Mouse (Mus musculus) limb, embryonic 14.5 days (tissue): ENCODE measurements around the gene Cdk9. TPM values are rescaled to one million over a fixed set of nuclear protein-coding genes. Genes with fewer than 3 reads are reported as not detected.

ENCODE experiments used
- ATAC-seq: fragments of 200-750 bp; cut with Nextera tagmentation; 2 replicates; pipeline ENCODE4 v1.8.0; 2017; ENCODE audit warnings: low read depth, moderate number of reproducible peaks, moderate TSS enrichment; ENCODE audit not compliant: low FRiP score
- DNase-seq: peaks from one replicate; pipeline ENCODE4 v3.0.0-alpha.2; 2015; ENCODE audit warnings: low spot score
- H3K27ac ChIP-seq: fragments of 300-500 bp; sonication (generic); replicated peaks from 2 replicates; pipeline ENCODE4 v1.5.1; 2014; ENCODE audit warnings: low read depth, mild to moderate bottlenecking, low read length, moderate library complexity, mixed read lengths
- H3K27me3 ChIP-seq: fragments of 300-500 bp; sonication (generic); 2 replicates; pipeline ENCODE4 v1.6.1; 2014; ENCODE audit warnings: low read length, mixed read lengths; ENCODE audit not compliant: control insufficient read depth, insufficient read depth
- H3K36me3 ChIP-seq: fragments of 300-500 bp; sonication (generic); 2 replicates; pipeline ENCODE4 v1.6.1; 2014; ENCODE audit warnings: mild to moderate bottlenecking, low read length, moderate library complexity, mixed read lengths; ENCODE audit not compliant: control insufficient read depth, insufficient read depth
- H3K4me1 ChIP-seq: fragments of 300-500 bp; sonication (generic); 2 replicates; pipeline ENCODE4 v1.6.1; 2014; ENCODE audit warnings: antibody characterized with exemption, low read length, mixed read lengths; ENCODE audit not compliant: control insufficient read depth, insufficient read depth
- H3K4me2 ChIP-seq: fragments of 300-500 bp; sonication (generic); replicated peaks from 2 replicates; pipeline ENCODE4 v1.6.1; 2014; ENCODE audit warnings: low read depth, mild to moderate bottlenecking, low read length, moderate library complexity; ENCODE audit not compliant: severe bottlenecking
- H3K4me3 ChIP-seq: fragments of 300-500 bp; sonication (generic); replicated peaks from 2 replicates; pipeline ENCODE4 v1.5.1; 2014; ENCODE audit warnings: low read length
- H3K9ac ChIP-seq: fragments of 300-500 bp; sonication (generic); 2 replicates; pipeline ENCODE4 v1.6.1; 2014; ENCODE audit warnings: mild to moderate bottlenecking, low read depth, low read length, moderate library complexity; ENCODE audit not compliant: severe bottlenecking
- H3K9me3 ChIP-seq: fragments of 300-500 bp; sonication (generic); 2 replicates; pipeline ENCODE4 v1.6.1; 2016; ENCODE audit warnings: low read length; ENCODE audit not compliant: control insufficient read depth
- POLR2A ChIP-seq: fragments of 200-500 bp; IDR thresholded peaks from 2 replicates; pipeline ENCODE4 v1.8.0; 2012; ENCODE audit warnings: inconsistent platforms, mild to moderate bottlenecking, moderate library complexity, borderline replicate concordance; ENCODE audit not compliant: insufficient read depth, insufficient read length; ENCODE audit errors: extremely low read depth
- WGBS: fragments of 180-500 bp; shearing (Covaris S2); extraction: QIAGEN DNeasy Blood & Tissue Kit; methylation state at CpG from one replicate; pipeline ENCODE4 v1.1.7; 2014; 5-methylcytosine and 5-hydroxymethylcytosine counted together
- microRNA counts: library from miRNA; unstranded; fragments of <30 nt; microRNA quantifications from one replicate; lab custom pipeline; 2016
- microRNA-seq: library from miRNA; unstranded; fragments of <30 nt; microRNA quantifications from one replicate; pipeline ENCODE4, GENCODE M21; 2016
- polyA plus RNA-seq, 2 experiments: library from polyadenylated mRNA; depleted of rRNA in 1 of 2; stranded (reverse) in 1 of 2; unstranded in 1 of 2; fragments of >200 nt; fragmentation: Nextera tagmentation in 1 of 2; extraction: Ambion mirVana in 1 of 2; gene quantifications; 2 replicates each; pipeline versions ENCODE4 v1.2.1 to v1.2.3; 2012 to 2014

Cdk9 gene
- polyA plus RNA-seq, 2 experiments, result 84.7 to 211 TPM

DNA sequence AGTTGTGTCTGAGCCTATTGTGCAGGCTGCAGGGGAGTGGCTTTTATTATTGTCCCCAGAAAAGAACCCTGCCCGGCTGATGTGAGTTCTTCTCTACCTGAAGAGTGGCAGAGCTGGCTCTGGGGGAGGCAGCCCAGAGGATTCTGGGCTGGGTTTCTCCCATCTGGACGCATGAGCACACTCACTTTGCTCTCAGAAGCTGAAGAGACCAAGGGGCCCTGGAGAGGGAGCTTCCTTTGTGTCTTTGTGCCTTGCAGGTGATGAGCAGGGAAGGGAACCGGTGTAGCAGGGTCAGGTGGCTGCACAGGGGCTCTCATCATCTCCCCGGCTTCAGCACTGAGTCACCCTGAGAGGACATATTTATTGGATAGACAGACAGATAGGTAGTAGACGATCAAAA is 50.6 kb downstream of the Cdk9 start:
- H3K4me3 ChIP-seq, result no peak overlapping the region
- H3K36me3 ChIP-seq, result no peaks in the 10 kb centered on the region
- H3K27me3 ChIP-seq, result no peaks in the 10 kb centered on the region
- H3K9me3 ChIP-seq, result no peaks in the 10 kb centered on the region
- no peak overlapping the region for H3K4me2 ChIP-seq
- no peak for TF ChIP-seq POLR2A
- no peak for ATAC-seq
- no peaks in the 10 kb centered on the region for H3K4me1 ChIP-seq
- DNase-seq, result no peak
- no peak overlapping the region for H3K27ac ChIP-seq
- WGBS, result 51% methylated on average over 5 of the region's 5 CpGs
- no peak overlapping the region for H3K9ac ChIP-seq

DNA sequence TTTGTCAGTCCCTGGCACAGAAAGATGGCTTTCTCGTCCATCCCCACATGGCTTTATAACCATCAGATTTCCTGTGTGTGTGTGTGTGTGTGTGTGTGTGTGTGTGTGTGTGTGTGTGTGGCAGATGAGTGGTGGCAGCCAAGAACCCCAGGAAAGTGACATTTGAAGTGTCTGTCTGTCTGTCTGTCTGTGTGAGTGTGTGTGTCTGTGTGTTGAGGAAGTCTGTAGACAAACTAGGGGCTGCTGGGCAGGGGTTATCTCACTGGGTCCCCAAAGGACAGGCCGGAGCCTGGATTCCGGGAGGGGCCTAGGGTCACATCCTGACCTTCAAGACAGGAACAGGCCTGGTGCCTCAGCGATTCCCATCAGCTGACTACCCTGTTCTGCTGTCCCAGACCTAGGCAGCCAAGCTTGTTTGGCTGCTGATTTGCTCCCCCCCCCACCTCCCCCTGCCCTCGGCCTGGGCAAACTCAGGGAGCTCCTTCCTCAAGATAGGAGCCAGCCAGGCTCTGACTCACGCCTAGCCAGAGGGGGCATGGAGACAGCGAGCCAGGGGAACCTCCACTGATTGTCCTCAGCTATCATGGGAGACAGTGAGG is 51.3 kb downstream of the Cdk9 start:
- ATAC-seq (no peak), DNase-seq (no peak)

DNA sequence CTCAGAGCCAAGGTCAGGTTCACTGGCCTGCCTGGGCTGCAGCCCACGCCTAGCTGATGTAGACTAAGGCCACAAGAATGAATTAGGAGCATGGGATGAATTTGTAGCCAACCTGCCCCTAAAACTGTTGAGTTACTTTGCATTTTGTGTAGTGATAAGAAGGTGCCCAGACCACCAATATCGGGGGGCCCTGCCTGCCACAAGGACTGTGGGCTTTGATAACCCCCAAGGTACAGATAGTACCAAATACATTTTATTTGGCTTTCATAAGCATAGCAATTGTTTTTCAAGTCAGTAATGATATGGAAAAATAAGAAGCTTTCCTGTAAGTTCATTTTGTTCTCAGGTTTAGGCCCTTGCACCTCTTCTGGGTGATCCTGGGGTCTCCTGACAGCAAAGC is 54.0 kb downstream of the Cdk9 start:
- H3K9me3 ChIP-seq, result no peaks in the 10 kb centered on the region
- 93% methylated on average over 2 of the region's 2 CpGs for WGBS
- no peak overlapping the region for H3K4me3 ChIP-seq
- peaks cover 23% of the 10 kb centered on the region for H3K4me1 ChIP-seq
- H3K9ac ChIP-seq, result no peak overlapping the region
- H3K27ac ChIP-seq, result no peak overlapping the region
- no peak for DNase-seq
- no peaks in the 10 kb centered on the region for H3K36me3 ChIP-seq
- TF ChIP-seq POLR2A, result no peak
- no peaks in the 10 kb centered on the region for H3K27me3 ChIP-seq
- no peak overlapping the region for H3K4me2 ChIP-seq
- ATAC-seq, result no peak

More for the DNA sequence above, 51.3 kb downstream of the Cdk9 start:
- Histone ChIP-seq H3K36me3 (no peaks in the 10 kb centered on the region), H3K27ac (no peak overlapping the region; the same call in 1 of the 2 replicates), H3K4me3 (no peak overlapping the region), H3K27me3 (no peaks in the 10 kb centered on the region), H3K9me3 (no peaks in the 10 kb centered on the region), H3K4me1 (no peaks in the 10 kb centered on the region), H3K4me2 (no peak overlapping the region), H3K9ac (no peak overlapping the region)
- WGBS, result 43% methylated on average over 7 of the region's 7 CpGs
- no peak for TF ChIP-seq POLR2A

DNA sequence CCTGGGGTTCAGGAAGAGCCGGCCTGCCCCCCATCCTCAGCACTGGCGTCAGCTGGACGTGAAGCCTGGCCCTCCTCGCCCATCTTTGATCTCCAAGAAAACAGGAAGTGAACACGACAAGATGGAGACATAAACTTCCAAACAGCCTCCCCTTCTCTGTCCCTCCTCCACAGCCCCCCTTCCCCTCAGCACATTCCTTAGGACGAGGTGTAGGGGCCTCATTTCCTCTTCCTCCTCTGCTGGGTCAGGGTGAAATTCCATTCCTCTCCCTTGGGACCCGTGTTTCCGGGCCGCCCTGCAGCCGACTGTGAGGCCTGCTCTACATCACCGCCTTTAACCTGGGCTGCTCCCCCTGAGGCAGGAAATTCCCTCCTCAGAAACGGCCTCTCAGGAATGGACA is 57.0 kb downstream of the Cdk9 start:
- Histone ChIP-seq H3K9me3 (no peaks in the 10 kb centered on the region), H3K36me3 (no peaks in the 10 kb centered on the region), H3K9ac (no peak overlapping the region), H3K4me1 (peaks cover 28% of the 10 kb centered on the region), H3K4me2 (no peak overlapping the region), H3K27me3 (no peaks in the 10 kb centered on the region), H3K4me3 (no peak overlapping the region), H3K27ac (peak overlapping the region; percentile 35; the same call in 1 of the 2 replicates)
- DNase-seq (peak; percentile 55), ATAC-seq (peak; percentile 72; the same call in 1 of the 2 replicates)
- WGBS, result 17% methylated on average over 12 of the region's 12 CpGs
- no peak for TF ChIP-seq POLR2A

MicroRNA genes within 50 kb of the gene (microRNA counts, 519-probe panel; counts per million panel counts)
- microRNA mmu-miR-2861 (lab: Ali Mortazavi, UCI), result 1,743 counts per million, percentile 17 among the panel's probes with 10 or more counts

Small RNAs within 50 kb of the gene (microRNA-seq; reads per million reads assigned to microRNA genes)
- gene Gm47291, result not detected
- gene Mir2861, result not detected
- not detected for gene Mir3960
- gene Mir8093, result not detected

Other genes with a start within 250 kb of the Cdk9 start
- gene Fam102a, start 177.7 kb downstream of the Cdk9 start, polyA plus RNA-seq (2012; rRNA removed), result 15.3 and 22.8 TPM in 2 replicates
- gene Fam102a, start 177.7 kb downstream of the Cdk9 start, polyA plus RNA-seq (2014; fragmentation: Nextera tagmentation; extraction: Ambion mirVana), result 17.2 TPM in 2 replicates
- 146 and 178 TPM in 2 replicates for gene Dpm2, start 142.2 kb downstream of the Cdk9 start, polyA plus RNA-seq (2012; rRNA removed)
- 122 TPM in 2 replicates for gene Dpm2, start 142.2 kb downstream of the Cdk9 start, polyA plus RNA-seq (2014; fragmentation: Nextera tagmentation; extraction: Ambion mirVana)
- gene Pip5kl1, start 138.3 kb downstream of the Cdk9 start, polyA plus RNA-seq (2012; rRNA removed), result 1.9 and 3.1 TPM in 2 replicates
- 0.43 and 1.3 TPM in 2 replicates for gene Pip5kl1, start 138.3 kb downstream of the Cdk9 start, polyA plus RNA-seq (2014; fragmentation: Nextera tagmentation; extraction: Ambion mirVana)
- gene 9430097D07Rik, start 137.4 kb downstream of the Cdk9 start, polyA plus RNA-seq (2012; rRNA removed), result 0.09 TPM in 1 of 2 replicates, not detected in the other
- gene 9430097D07Rik, start 137.4 kb downstream of the Cdk9 start, polyA plus RNA-seq (2014; fragmentation: Nextera tagmentation; extraction: Ambion mirVana), result 0.17 TPM in 1 of 2 replicates, not detected in the other
- gene St6galnac4, start 126.0 kb downstream of the Cdk9 start, polyA plus RNA-seq (2012; rRNA removed), result 31.8 and 44.9 TPM in 2 replicates
- 33.3 and 33.9 TPM in 2 replicates for gene St6galnac4, start 126.0 kb downstream of the Cdk9 start, polyA plus RNA-seq (2014; fragmentation: Nextera tagmentation; extraction: Ambion mirVana)
- 39.2 and 52.9 TPM in 2 replicates for gene St6galnac6, start 113.4 kb downstream of the Cdk9 start, polyA plus RNA-seq (2012; rRNA removed)
- gene St6galnac6, start 113.4 kb downstream of the Cdk9 start, polyA plus RNA-seq (2014; fragmentation: Nextera tagmentation; extraction: Ambion mirVana), result 10.7 and 11.7 TPM in 2 replicates
- 25.5 and 26.7 TPM in 2 replicates for gene Ak1, start 91.3 kb downstream of the Cdk9 start, polyA plus RNA-seq (2012; rRNA removed)
- 44.1 and 56.2 TPM in 2 replicates for gene Ak1, start 91.3 kb downstream of the Cdk9 start, polyA plus RNA-seq (2014; fragmentation: Nextera tagmentation; extraction: Ambion mirVana)
- gene Eng, start 66.5 kb downstream of the Cdk9 start, polyA plus RNA-seq (2012; rRNA removed), result 61.4 and 91.8 TPM in 2 replicates
- 49.3 and 52.2 TPM in 2 replicates for gene Eng, start 66.5 kb downstream of the Cdk9 start, polyA plus RNA-seq (2014; fragmentation: Nextera tagmentation; extraction: Ambion mirVana)
- gene Fpgs, start 8.9 kb downstream of the Cdk9 start, polyA plus RNA-seq (2012; rRNA removed), result 75.7 and 101 TPM in 2 replicates
- gene Fpgs, start 8.9 kb downstream of the Cdk9 start, polyA plus RNA-seq (2014; fragmentation: Nextera tagmentation; extraction: Ambion mirVana), result 30.7 and 33.4 TPM in 2 replicates
- 36.8 and 52.0 TPM in 2 replicates for gene Sh2d3c, start 8.0 kb upstream of the Cdk9 start, polyA plus RNA-seq (2012; rRNA removed)
- 18.5 and 20.3 TPM in 2 replicates for gene Sh2d3c, start 8.0 kb upstream of the Cdk9 start, polyA plus RNA-seq (2014; fragmentation: Nextera tagmentation; extraction: Ambion mirVana)
- gene 6330409D20Rik, start 27.9 kb upstream of the Cdk9 start, polyA plus RNA-seq (2012; rRNA removed), result 0.14 and 0.15 TPM in 2 replicates
- not detected in 2 replicates for gene 6330409D20Rik, start 27.9 kb upstream of the Cdk9 start, polyA plus RNA-seq (2014; fragmentation: Nextera tagmentation; extraction: Ambion mirVana)
- gene Tor2a, start 44.2 kb upstream of the Cdk9 start, polyA plus RNA-seq (2012; rRNA removed), result 82.6 and 169 TPM in 2 replicates
- gene Tor2a, start 44.2 kb upstream of the Cdk9 start, polyA plus RNA-seq (2014; fragmentation: Nextera tagmentation; extraction: Ambion mirVana), result 81.2 and 86.2 TPM in 2 replicates
- gene Ttc16, start 62.6 kb upstream of the Cdk9 start, polyA plus RNA-seq (2012; rRNA removed), result 0.47 and 0.70 TPM in 2 replicates
- 0.12 and 0.15 TPM in 2 replicates for gene Ttc16, start 62.6 kb upstream of the Cdk9 start, polyA plus RNA-seq (2014; fragmentation: Nextera tagmentation; extraction: Ambion mirVana)
- gene Ptrh1, start 62.7 kb upstream of the Cdk9 start, polyA plus RNA-seq (2012; rRNA removed), result 11.3 and 11.5 TPM in 2 replicates
- gene Ptrh1, start 62.7 kb upstream of the Cdk9 start, polyA plus RNA-seq (2014; fragmentation: Nextera tagmentation; extraction: Ambion mirVana), result 5.1 and 5.8 TPM in 2 replicates
- 0.04 and 0.05 TPM in 2 replicates for gene Cfap157, start 71.4 kb upstream of the Cdk9 start, polyA plus RNA-seq (2012; rRNA removed)
- gene Cfap157, start 71.4 kb upstream of the Cdk9 start, polyA plus RNA-seq (2014; fragmentation: Nextera tagmentation; extraction: Ambion mirVana), result 0.11 and 0.12 TPM in 2 replicates
- 22.2 and 22.3 TPM in 2 replicates for gene Stxbp1, start 134.2 kb upstream of the Cdk9 start, polyA plus RNA-seq (2012; rRNA removed)
- gene Stxbp1, start 134.2 kb upstream of the Cdk9 start, polyA plus RNA-seq (2014; fragmentation: Nextera tagmentation; extraction: Ambion mirVana), result 15.8 and 20.8 TPM in 2 replicates
- 73.5 and 81.0 TPM in 2 replicates for gene Fam129b, start 163.0 kb upstream of the Cdk9 start, polyA plus RNA-seq (2012; rRNA removed)
- 45.9 and 46.2 TPM in 2 replicates for gene Fam129b, start 163.0 kb upstream of the Cdk9 start, polyA plus RNA-seq (2014; fragmentation: Nextera tagmentation; extraction: Ambion mirVana)
- 1,366 and 1,484 TPM in 2 replicates for gene Rpl12, start 248.5 kb upstream of the Cdk9 start, polyA plus RNA-seq (2012; rRNA removed)
- gene Rpl12, start 248.5 kb upstream of the Cdk9 start, polyA plus RNA-seq (2014; fragmentation: Nextera tagmentation; extraction: Ambion mirVana), result 237 and 247 TPM in 2 replicates
- 18.0 and 20.3 TPM in 2 replicates for gene Lrsam1, start 248.5 kb upstream of the Cdk9 start, polyA plus RNA-seq (2012; rRNA removed)
- gene Lrsam1, start 248.5 kb upstream of the Cdk9 start, polyA plus RNA-seq (2014; fragmentation: Nextera tagmentation; extraction: Ambion mirVana), result 9.4 and 11.5 TPM in 2 replicates